Mouse (Mus musculus): ENCODE data around the gene Tapbpl. TPM values are rescaled to one million over a fixed set of nuclear protein-coding genes. Genes with fewer than 3 reads are reported as not detected.

The Tapbpl gene
- polyA plus RNA-seq, 1 experiment from 2014 or later = 3.3 TPM

DNA sequence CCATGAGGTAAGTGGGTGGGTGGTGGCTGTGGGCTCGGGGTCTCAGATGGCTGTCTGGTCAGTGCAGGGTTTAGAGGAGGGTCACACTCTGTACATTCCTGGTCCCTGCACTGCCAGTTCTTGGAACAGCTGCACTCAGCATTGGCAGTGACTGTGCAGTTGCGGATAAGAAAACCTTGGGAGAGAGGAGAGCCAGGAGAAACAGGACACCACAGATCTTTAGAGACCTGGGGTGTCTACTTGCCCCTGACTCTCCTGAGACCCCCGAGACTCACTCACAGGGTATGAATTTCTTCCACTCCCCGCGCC is 2.8 kb upstream of the Tapbpl start:
- Histone ChIP-seq H3K9me3 (ENCODE audit: control insufficient read depth, low read length) (no peaks in the 10 kb centered on the region), H3K27me3 (ENCODE audit: control insufficient read depth, insufficient read depth, low read length) (no peaks in the 10 kb centered on the region), H3K4me1 (ENCODE audit: control insufficient read depth, insufficient read depth, low read length) (peaks cover 7% of the 10 kb centered on the region; the same call in 1 of the 2 replicates), H3K4me2 (ENCODE audit: low read length) (no peak overlapping the region), H3K27ac (replicated peaks; ENCODE audit: low read depth, low read length) (no peak overlapping the region), H3K36me3 (ENCODE audit: control insufficient read depth, insufficient read depth, low read length) (no peaks in the 10 kb centered on the region), H3K4me3 (replicated peaks; ENCODE audit: low read depth, low read length) (no peak overlapping the region), H3K9ac (replicated peaks; ENCODE audit: low read length) (no peak overlapping the region)
- WGBS = 81% methylated on average over 5 of the region's 5 CpGs
- no peak for ATAC-seq (ENCODE audit: low FRiP score, low TSS enrichment)
- DNase-seq = no peak

DNA sequence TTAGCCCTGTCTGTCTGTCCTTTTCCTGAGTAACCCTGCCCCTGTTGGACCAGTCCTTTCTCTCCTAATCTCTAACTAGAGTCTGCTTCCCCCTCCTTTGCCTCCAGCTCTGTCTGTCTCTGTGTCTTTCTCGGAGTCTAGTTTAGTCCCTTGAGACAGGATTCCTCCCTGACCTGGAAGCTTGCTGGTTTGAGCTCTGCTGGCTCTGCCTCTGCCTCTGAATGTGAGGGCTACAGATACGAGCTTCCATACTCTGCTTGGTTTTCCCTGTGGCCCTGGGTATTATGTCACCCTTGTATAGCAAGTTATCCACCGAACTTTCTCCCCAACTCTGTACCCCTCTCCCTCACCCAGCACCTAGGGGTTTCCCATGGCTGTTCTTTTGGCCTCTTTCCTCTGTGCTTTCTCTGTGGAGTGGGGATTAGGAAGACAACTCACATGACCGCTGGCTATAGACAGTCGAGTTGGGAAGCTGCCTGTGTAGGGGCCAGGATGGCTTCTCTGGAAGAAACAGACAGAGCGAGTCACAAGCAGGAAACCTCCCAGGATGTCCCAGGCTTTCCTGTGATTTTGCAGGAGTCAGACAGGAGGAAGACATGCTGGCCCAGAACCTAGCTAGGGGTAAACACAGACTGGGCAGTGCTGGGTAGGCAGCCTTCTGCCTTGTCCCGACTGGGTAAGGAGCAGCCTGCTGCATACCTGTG is 2.3 kb upstream of the Tapbpl start:
- no peaks in the 10 kb centered on the region for H3K36me3 ChIP-seq (ENCODE audit: control insufficient read depth, insufficient read depth, low read length)
- H3K27me3 ChIP-seq (ENCODE audit: control insufficient read depth, insufficient read depth, low read length) = no peaks in the 10 kb centered on the region
- WGBS = 62% methylated on average over 7 of the region's 7 CpGs
- H3K9ac ChIP-seq (replicated peaks; ENCODE audit: low read length) = no peak overlapping the region
- H3K4me3 ChIP-seq (replicated peaks; ENCODE audit: low read depth, low read length) = no peak overlapping the region
- ATAC-seq (ENCODE audit: low FRiP score, low TSS enrichment) (no peak), DNase-seq (no peak)
- no peak overlapping the region for H3K27ac ChIP-seq (replicated peaks; ENCODE audit: low read depth, low read length)
- H3K4me1 ChIP-seq (ENCODE audit: control insufficient read depth, insufficient read depth, low read length) = peaks cover 7% of the 10 kb centered on the region; the same call in 1 of the 2 replicates
- H3K4me2 ChIP-seq (ENCODE audit: low read length) = no peak overlapping the region
- no peaks in the 10 kb centered on the region for H3K9me3 ChIP-seq (ENCODE audit: control insufficient read depth, low read length)

DNA sequence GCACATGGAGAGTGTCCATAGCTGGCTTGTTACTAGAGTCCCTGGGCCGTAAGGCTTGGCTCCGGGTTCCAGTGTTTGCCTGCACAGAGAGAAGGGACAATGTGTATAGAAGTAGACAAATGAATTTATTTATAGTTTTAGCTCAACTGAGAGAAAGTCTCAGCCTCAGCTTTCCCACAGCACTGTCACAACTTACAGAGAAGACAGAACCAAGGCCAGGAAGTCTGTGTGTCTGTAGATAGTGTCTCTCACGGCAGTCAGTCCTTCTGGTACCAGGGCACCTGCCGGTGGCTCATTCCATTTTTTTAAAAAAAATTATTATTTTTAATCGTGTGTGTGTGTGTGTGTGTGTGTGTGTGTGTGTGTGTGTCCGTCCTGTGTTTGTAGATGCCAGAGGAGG is 856 bp upstream of the Tapbpl start:
- Histone ChIP-seq H3K27ac (replicated peaks; ENCODE audit: low read depth, low read length) (no peak overlapping the region), H3K9me3 (ENCODE audit: control insufficient read depth, low read length) (no peaks in the 10 kb centered on the region), H3K9ac (replicated peaks; ENCODE audit: low read length) (no peak overlapping the region), H3K4me3 (replicated peaks; ENCODE audit: low read depth, low read length) (no peak overlapping the region), H3K36me3 (ENCODE audit: control insufficient read depth, insufficient read depth, low read length) (no peaks in the 10 kb centered on the region), H3K4me2 (ENCODE audit: low read length) (no peak overlapping the region), H3K4me1 (ENCODE audit: control insufficient read depth, insufficient read depth, low read length) (peaks cover 7% of the 10 kb centered on the region; the same call in 1 of the 2 replicates), H3K27me3 (ENCODE audit: control insufficient read depth, insufficient read depth, low read length) (no peaks in the 10 kb centered on the region)
- DNase-seq (no peak), ATAC-seq (ENCODE audit: low FRiP score, low TSS enrichment) (no peak)
- 76% methylated on average over 6 of the region's 6 CpGs for WGBS

DNA sequence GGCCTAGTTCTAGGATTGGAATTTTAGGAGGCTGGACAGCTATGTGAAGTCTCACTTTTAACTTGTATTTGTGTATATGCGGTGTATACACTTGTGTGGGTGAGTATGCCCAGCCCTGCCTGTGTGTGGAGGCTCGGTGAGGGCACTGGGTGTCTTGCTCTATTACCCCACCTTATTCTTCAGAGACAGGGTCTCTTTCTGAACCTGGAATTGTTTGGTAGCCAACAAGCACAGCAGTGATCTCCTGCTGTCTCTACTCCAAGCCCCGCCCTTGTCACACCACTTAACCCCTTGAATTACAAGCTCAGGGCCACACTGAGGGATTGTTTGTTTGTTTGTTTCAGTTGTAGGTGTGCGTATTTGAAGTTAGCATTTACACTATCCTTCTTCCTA is 381 bp upstream of the Tapbpl start:
- Histone ChIP-seq H3K4me2 (ENCODE audit: low read length) (peak overlapping the region; percentile 79), H3K9me3 (ENCODE audit: control insufficient read depth, low read length) (no peaks in the 10 kb centered on the region), H3K27me3 (ENCODE audit: control insufficient read depth, insufficient read depth, low read length) (no peaks in the 10 kb centered on the region), H3K36me3 (ENCODE audit: control insufficient read depth, insufficient read depth, low read length) (no peaks in the 10 kb centered on the region), H3K27ac (replicated peaks; ENCODE audit: low read depth, low read length) (no peak overlapping the region), H3K4me3 (replicated peaks; ENCODE audit: low read depth, low read length) (no peak overlapping the region; the same call in 1 of the 2 replicates), H3K4me1 (ENCODE audit: control insufficient read depth, insufficient read depth, low read length) (peaks cover 7% of the 10 kb centered on the region; the same call in 1 of the 2 replicates), H3K9ac (replicated peaks; ENCODE audit: low read length) (no peak overlapping the region)
- 55% methylated on average over 4 of the region's 4 CpGs for WGBS
- DNase-seq = no peak
- 0 out of 2 replicates have a peak, but pooled peaks have one; percentile 17 for ATAC-seq (ENCODE audit: low FRiP score, low TSS enrichment)

DNA sequence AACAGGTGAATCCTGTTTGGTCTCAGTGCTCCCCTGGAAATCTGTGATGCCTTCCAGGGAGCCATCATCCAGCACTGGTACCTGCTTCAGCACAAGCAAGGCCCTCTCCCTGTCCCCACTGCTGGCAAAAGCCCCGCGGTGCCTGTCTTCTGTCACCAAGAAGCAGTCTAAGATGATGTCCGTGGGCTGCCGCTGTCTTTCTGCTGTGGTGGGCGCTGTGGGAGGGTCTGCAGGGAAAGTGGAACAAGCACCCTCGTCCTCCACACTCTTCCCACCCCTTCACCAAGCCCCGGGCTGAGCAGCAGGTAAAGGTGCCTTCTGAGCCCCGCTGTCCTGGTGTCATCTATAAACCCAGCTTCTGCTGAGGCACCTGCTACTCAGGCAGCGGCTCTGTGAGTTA is 1.1 kb downstream of the Tapbpl start:
- H3K9ac ChIP-seq (replicated peaks; ENCODE audit: low read length) = peak overlapping the region; percentile 26; the same call in 1 of the 2 replicates
- H3K9me3 ChIP-seq (ENCODE audit: control insufficient read depth, low read length) = no peaks in the 10 kb centered on the region
- DNase-seq (peak; percentile 6), ATAC-seq (ENCODE audit: low FRiP score, low TSS enrichment) (no peak)
- H3K4me2 ChIP-seq (ENCODE audit: low read length) = peak overlapping the region; percentile 79
- H3K4me1 ChIP-seq (ENCODE audit: control insufficient read depth, insufficient read depth, low read length) = peaks cover 7% of the 10 kb centered on the region; the same call in 1 of the 2 replicates
- H3K4me3 ChIP-seq (replicated peaks; ENCODE audit: low read depth, low read length) = no peak overlapping the region
- no peaks in the 10 kb centered on the region for H3K36me3 ChIP-seq (ENCODE audit: control insufficient read depth, insufficient read depth, low read length)
- WGBS = 60% methylated on average over 9 of the region's 9 CpGs
- H3K27me3 ChIP-seq (ENCODE audit: control insufficient read depth, insufficient read depth, low read length) = no peaks in the 10 kb centered on the region
- 0 out of 2 replicates have a peak overlapping the region, but pooled peaks have one; percentile 41 for H3K27ac ChIP-seq (replicated peaks; ENCODE audit: low read depth, low read length)

DNA sequence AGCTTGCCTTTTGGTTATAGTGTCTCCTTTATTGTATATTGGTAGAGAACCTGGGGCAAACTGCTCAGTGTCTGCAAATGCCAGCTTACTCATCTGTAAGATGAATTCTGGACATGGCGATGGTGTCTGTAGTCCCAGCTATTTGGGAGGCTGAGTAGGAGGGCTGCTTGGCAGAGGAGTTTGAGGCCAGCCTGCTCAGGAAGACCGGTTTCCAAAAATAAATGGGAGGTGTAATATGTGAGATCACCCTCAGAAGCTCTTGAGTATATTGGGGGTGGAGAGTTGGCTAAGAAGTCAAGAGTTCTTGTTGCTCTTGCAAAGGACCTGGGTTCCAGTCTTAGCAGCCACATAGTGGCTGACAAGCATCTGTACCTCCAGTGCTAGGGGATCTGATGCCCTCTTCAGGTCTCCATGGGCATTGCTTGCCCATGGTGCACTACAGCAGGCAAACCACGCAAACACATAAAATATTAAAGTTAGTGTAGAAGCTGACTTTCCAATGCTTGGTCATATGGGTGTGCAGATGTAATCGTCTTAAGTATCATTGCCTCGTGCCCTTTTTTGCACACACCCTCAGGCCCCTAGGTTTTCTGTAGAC is 6.0 kb downstream of the Tapbpl start:
- Histone ChIP-seq H3K4me2 (ENCODE audit: low read length) (no peak overlapping the region), H3K9ac (replicated peaks; ENCODE audit: low read length) (no peak overlapping the region), H3K27ac (replicated peaks; ENCODE audit: low read depth, low read length) (no peak overlapping the region), H3K4me1 (ENCODE audit: control insufficient read depth, insufficient read depth, low read length) (no peaks in the 10 kb centered on the region), H3K36me3 (ENCODE audit: control insufficient read depth, insufficient read depth, low read length) (0 out of 2 replicates have a peak, but pooled peaks cover 5% of the 10 kb centered on the region), H3K27me3 (ENCODE audit: control insufficient read depth, insufficient read depth, low read length) (no peaks in the 10 kb centered on the region), H3K9me3 (ENCODE audit: control insufficient read depth, low read length) (no peaks in the 10 kb centered on the region), H3K4me3 (replicated peaks; ENCODE audit: low read depth, low read length) (no peak overlapping the region)
- ATAC-seq (ENCODE audit: low FRiP score, low TSS enrichment) (no peak), DNase-seq (no peak)
- WGBS = 79% methylated on average over 5 of the region's 5 CpGs

DNA sequence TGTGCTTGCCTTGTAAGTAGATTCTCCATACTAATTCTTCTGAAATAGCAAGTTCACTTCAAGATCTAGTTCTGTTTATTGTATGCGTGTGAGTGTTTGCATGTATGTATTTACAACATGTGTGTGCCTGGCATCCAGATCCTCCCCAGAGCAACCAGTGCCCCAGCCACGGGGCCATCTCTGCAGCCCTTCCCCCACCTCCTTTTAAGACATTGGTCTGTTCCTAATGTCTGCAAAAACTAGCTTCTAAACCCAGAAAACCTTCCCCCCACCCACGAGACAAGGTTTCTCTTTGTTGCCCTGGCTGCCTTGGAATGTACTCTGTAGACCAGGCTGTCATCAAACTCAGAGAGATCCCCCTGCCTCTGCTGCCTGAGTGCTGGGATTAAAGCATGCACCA is 9.1 kb downstream of the Tapbpl start:
- no peak overlapping the region for H3K27ac ChIP-seq (replicated peaks; ENCODE audit: low read depth, low read length)
- no peak for ATAC-seq (ENCODE audit: low FRiP score, low TSS enrichment)
- no peak overlapping the region for H3K9ac ChIP-seq (replicated peaks; ENCODE audit: low read length)
- no peaks in the 10 kb centered on the region for H3K9me3 ChIP-seq (ENCODE audit: control insufficient read depth, low read length)
- 83% methylated on average over 3 of the region's 3 CpGs for WGBS
- H3K4me3 ChIP-seq (replicated peaks; ENCODE audit: low read depth, low read length) = no peak overlapping the region
- DNase-seq = no peak
- H3K27me3 ChIP-seq (ENCODE audit: control insufficient read depth, insufficient read depth, low read length) = no peaks in the 10 kb centered on the region
- no peak overlapping the region for H3K4me2 ChIP-seq (ENCODE audit: low read length)
- H3K4me1 ChIP-seq (ENCODE audit: control insufficient read depth, insufficient read depth, low read length) = no peaks in the 10 kb centered on the region
- 0 out of 2 replicates have a peak, but pooled peaks cover 7% of the 10 kb centered on the region for H3K36me3 ChIP-seq (ENCODE audit: control insufficient read depth, insufficient read depth, low read length)

DNA sequence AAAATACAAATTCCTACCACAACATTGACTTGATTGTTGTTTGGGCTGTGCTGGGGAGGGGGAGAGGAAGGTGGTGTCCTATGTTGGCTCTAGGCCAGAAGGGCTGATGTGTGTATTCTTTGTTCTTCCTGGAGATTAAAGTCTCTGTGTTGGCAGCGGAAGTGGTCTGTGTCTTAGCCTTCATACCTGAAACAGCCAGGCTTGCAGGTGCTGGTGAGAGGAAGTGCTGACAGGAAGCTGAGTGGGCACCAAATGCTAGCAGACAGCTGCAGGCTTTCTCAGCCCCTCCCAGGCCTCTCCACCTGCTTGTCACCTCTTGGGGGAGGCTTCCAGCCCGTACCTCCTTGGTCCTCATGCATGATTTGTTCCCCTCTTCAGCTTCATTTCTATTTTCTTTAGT is 9.5 kb downstream of the Tapbpl start:
- DNase-seq = no peak
- 76% methylated on average over 2 of the region's 2 CpGs for WGBS

More for the DNA sequence above, 9.5 kb downstream of the Tapbpl start:
- no peak overlapping the region for H3K4me3 ChIP-seq (replicated peaks; ENCODE audit: low read depth, low read length)
- H3K9ac ChIP-seq (replicated peaks; ENCODE audit: low read length) = no peak overlapping the region
- H3K4me2 ChIP-seq (ENCODE audit: low read length) = no peak overlapping the region
- no peaks in the 10 kb centered on the region for H3K4me1 ChIP-seq (ENCODE audit: control insufficient read depth, insufficient read depth, low read length)
- ATAC-seq (ENCODE audit: low FRiP score, low TSS enrichment) = no peak
- H3K27me3 ChIP-seq (ENCODE audit: control insufficient read depth, insufficient read depth, low read length) = no peaks in the 10 kb centered on the region
- H3K36me3 ChIP-seq (ENCODE audit: control insufficient read depth, insufficient read depth, low read length) = 0 out of 2 replicates have a peak, but pooled peaks cover 7% of the 10 kb centered on the region
- no peak overlapping the region for H3K27ac ChIP-seq (replicated peaks; ENCODE audit: low read depth, low read length)
- no peaks in the 10 kb centered on the region for H3K9me3 ChIP-seq (ENCODE audit: control insufficient read depth, low read length)

Data from midbrain, embryonic 14.5 days (tissue).